8 mouse cellular contexts compared by ENCODE assay signal in the genomic region with DNA sequence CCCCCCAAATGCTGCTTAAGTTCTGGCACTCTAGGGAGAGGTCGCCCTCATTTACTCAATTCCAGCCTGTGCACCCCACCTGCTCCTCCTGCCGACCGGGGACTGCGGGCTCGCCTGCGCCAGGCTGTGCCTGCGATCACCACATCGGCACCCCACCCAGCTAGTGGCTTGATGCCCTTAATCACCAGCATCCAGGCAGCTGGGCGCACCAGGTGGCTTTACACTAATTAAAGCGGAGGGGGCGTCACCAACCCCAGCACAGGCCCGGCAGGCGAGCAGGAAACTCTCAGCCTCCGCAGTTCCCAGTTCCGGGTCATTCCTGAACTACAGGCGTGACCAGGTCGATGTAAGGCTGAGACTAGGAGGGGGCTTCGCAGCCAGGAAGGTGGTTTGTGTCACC.
DNase-seq lines count a peak whose midpoint lies in the region; ATAC-seq and TF ChIP-seq lines count a peak whose summit lies in the region.

No protein-coding gene starts in this region.

- intact Hi-C loops in left cerebral cortex, adult 2 months (cut with DNase I), result no loop called here

- no peak for TF ChIP-seq CTCF in kidney, adult 2 months (conservative IDR thresholded peaks at IDR 0.05; ENCODE audit: insufficient read depth, insufficient read length, low read depth, low read length)
- no peak for TF ChIP-seq CTCF in forebrain, postnatal 0 days (IDR thresholded peaks at IDR 0.05; ENCODE audit: low read depth)
- TF ChIP-seq CTCF in small intestine, adult 2 months (IDR thresholded peaks at IDR 0.05; ENCODE audit: extremely low read depth, insufficient read length, insufficient replicate concordance, low read depth, low read length), result no peak
- no peak for TF ChIP-seq CTCF in left cerebral cortex, adult 2 months (IDR thresholded peaks at IDR 0.05)

- H3K4me1 ChIP-seq in kidney, adult 2 months (ENCODE audit: control insufficient read depth, insufficient read depth, low read length), result 0 out of 2 replicates have a peak, but pooled peaks cover 7% of the 10 kb centered on the region
- 0 out of 2 replicates have a peak, but pooled peaks cover 5% of the 10 kb centered on the region for H3K4me1 ChIP-seq in forebrain, postnatal 0 days (ENCODE audit: insufficient read depth)
- peaks cover 15% of the 10 kb centered on the region for H3K4me1 ChIP-seq in small intestine, adult 2 months (ENCODE audit: control insufficient read depth, insufficient read depth, insufficient read length, low read length)

- no peak for ATAC-seq in forebrain, postnatal 0 days
- 0 out of 2 replicates have a peak, but pooled peaks have one; percentile 31 for ATAC-seq in megakaryocyte progenitor cell, adult 5-6 weeks (replicated peaks; ENCODE audit: poor library complexity)

- H3K4me2 ChIP-seq in forebrain, postnatal 0 days (ENCODE audit: low read depth), result peak overlapping the region; percentile 19; the same call in 1 of the 2 replicates

- H3K9ac ChIP-seq in forebrain, postnatal 0 days, result no peak overlapping the region; the same call in 1 of the 2 replicates

- no peaks in the 10 kb centered on the region for H3K27me3 ChIP-seq in kidney, adult 2 months (replicated peaks; ENCODE audit: control insufficient read depth, insufficient read depth, low read length)
- H3K27me3 ChIP-seq in forebrain, postnatal 0 days (ENCODE audit: insufficient read depth, low read length), result peaks cover 21% of the 10 kb centered on the region
- H3K27me3 ChIP-seq in small intestine, adult 2 months (ENCODE audit: control insufficient read depth, insufficient read depth, low read length), result 0 out of 2 replicates have a peak, but pooled peaks cover 5% of the 10 kb centered on the region

- H3K9me3 ChIP-seq in forebrain, postnatal 0 days (ENCODE audit: low read length), result no peaks in the 10 kb centered on the region

- H3K27ac ChIP-seq in kidney, adult 2 months (ENCODE audit: insufficient read depth, low read depth, low read length), result no peak overlapping the region
- H3K27ac ChIP-seq in forebrain, postnatal 0 days (ENCODE audit: low read depth, low read length), result no peak overlapping the region
- H3K27ac ChIP-seq in small intestine, adult 2 months (ENCODE audit: insufficient read depth, low read depth, low read length), result no peak overlapping the region
- H3K27ac ChIP-seq in left cerebral cortex, adult 2 months, result no peak overlapping the region

- 16% methylated on average over 18 of the region's 18 CpGs for WGBS in kidney, adult 2 months
- WGBS in forebrain, postnatal 0 days, result 4% methylated on average over 18 of the region's 18 CpGs
- 3% methylated on average over 18 of the region's 18 CpGs for WGBS in small intestine, adult 2 months

- TF ChIP-seq POLR2A in kidney, adult 2 months (IDR thresholded peaks at IDR 0.05; ENCODE audit: low read depth, low read length), result no peak
- no peak for TF ChIP-seq POLR2A in small intestine, adult 2 months (IDR thresholded peaks at IDR 0.05; ENCODE audit: low read depth, low read length)

- no peak overlapping the region for H3K4me3 ChIP-seq in kidney, adult 2 months (ENCODE audit: insufficient read depth, low read depth, low read length)
- H3K4me3 ChIP-seq in forebrain, postnatal 0 days (ENCODE audit: low read depth, low read length), result peak overlapping the region; percentile 3; the same call in 1 of the 2 replicates
- H3K4me3 ChIP-seq in small intestine, adult 2 months (ENCODE audit: low read depth, low read length), result peak overlapping the region; percentile 32; the same call in 1 of the 2 replicates
- H3K4me3 ChIP-seq in left cerebral cortex, adult 2 months, result no peak overlapping the region

- H3K36me3 ChIP-seq in kidney, adult 2 months (ENCODE audit: control insufficient read depth, insufficient read depth, low read length), result no peaks in the 10 kb centered on the region
- H3K36me3 ChIP-seq in forebrain, postnatal 0 days (ENCODE audit: insufficient read depth), result no peaks in the 10 kb centered on the region
- H3K36me3 ChIP-seq in small intestine, adult 2 months (ENCODE audit: control insufficient read depth, insufficient read depth, low read length), result no peaks in the 10 kb centered on the region

- peak; percentile 60 to 77 for DNase-seq in kidney, postnatal 4 days
- DNase-seq in kidney, adult 2 months, result no peak
- no peak for DNase-seq in forebrain, postnatal 0 days
- no peak for DNase-seq in urinary bladder, postnatal 4 days (ENCODE audit: low spot score in 2 of 2)
- no peak for DNase-seq in gastrocnemius, adult 18-20 months (ENCODE audit: low spot score)
- DNase-seq in left cerebral cortex, adult 2 months (ENCODE audit: extremely low spot score in 1 of 2, low spot score in 2 of 2), result no peak

Comparison
In these comparisons a context has a peak if more than half of its experiments do, and no peak if none do; other contexts are left out.
1. DNase-seq: peak in kidney, postnatal 4 days (2 of 2); none in kidney, adult 2 months (single experiment), forebrain, postnatal 0 days (single experiment), urinary bladder, postnatal 4 days (0 of 2), gastrocnemius, adult 18-20 months (single experiment) and left cerebral cortex, adult 2 months (0 of 2).
2. H3K4me3 ChIP-seq: peak in forebrain, postnatal 0 days (single experiment) and small intestine, adult 2 months (single experiment); none in kidney, adult 2 months (single experiment) and left cerebral cortex, adult 2 months (single experiment).